Mouse (Mus musculus): ENCODE measurements at regions not wholly inside any gene's neighbourhood (a gene's known extent, or its start where the extent isn't known, plus 50 kb on each side); places are given as distances from the start of the nearest gene placed in this dataset.

DNA sequence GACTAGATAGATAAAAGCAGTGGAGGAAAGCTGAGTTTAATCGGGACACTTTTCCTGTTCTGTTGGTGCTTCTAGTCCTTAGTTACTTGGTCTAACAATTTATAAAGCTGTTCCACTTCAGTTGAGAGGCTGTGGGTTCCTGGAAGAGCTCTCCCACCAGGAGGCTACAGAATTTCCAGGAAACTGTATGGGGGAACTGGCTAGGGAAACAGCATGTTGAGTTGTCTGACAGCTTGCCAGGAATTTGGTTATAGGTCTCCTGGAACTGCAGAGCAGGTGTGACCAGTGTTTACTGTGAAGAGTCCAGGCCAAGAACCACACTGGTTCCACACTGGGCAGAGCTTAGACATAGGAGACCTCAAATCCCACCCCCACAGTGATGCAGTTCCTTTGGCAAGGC is 65.0 kb upstream of the Pik3cg start:
- H3K27me3 ChIP-seq (ENCODE audit: control insufficient read depth, insufficient read depth, low read depth, low read length), result no peaks in the 10 kb centered on the region
- 63% methylated on average over 1 of the region's 1 CpGs for WGBS (ENCODE audit: insufficient replicate concordance)
- H3K27ac ChIP-seq (ENCODE audit: low read length), result no peak overlapping the region
- no peak for ATAC-seq (ENCODE audit: low read depth)
- H3K4me3 ChIP-seq (ENCODE audit: low read depth, low read length), result no peak overlapping the region
- no peaks in the 10 kb centered on the region for H3K9me3 ChIP-seq (replicated peaks; ENCODE audit: control insufficient read depth, low read length)
- no peak overlapping the region for H3K4me2 ChIP-seq (ENCODE audit: low read depth, low read length)
- H3K36me3 ChIP-seq (ENCODE audit: control insufficient read depth, insufficient read depth), result no peaks in the 10 kb centered on the region
- no peak overlapping the region for H3K9ac ChIP-seq (ENCODE audit: low read depth, low read length)
- H3K4me1 ChIP-seq (ENCODE audit: control insufficient read depth, low read depth, low read length), result no peaks in the 10 kb centered on the region

GRCm38 (mm10) chr12:32279861-32280260 is 71.4 kb upstream of the Pik3cg start:
- no peak overlapping the region for H3K4me3 ChIP-seq (ENCODE audit: low read depth, low read length)
- H3K36me3 ChIP-seq (ENCODE audit: control insufficient read depth, insufficient read depth), result no peaks in the 10 kb centered on the region
- no peaks in the 10 kb centered on the region for H3K9me3 ChIP-seq (replicated peaks; ENCODE audit: control insufficient read depth, low read length)
- H3K9ac ChIP-seq (ENCODE audit: low read depth, low read length), result no peak overlapping the region
- no peak for ATAC-seq (ENCODE audit: low read depth)
- 67% methylated on average over 4 of the region's 4 CpGs for WGBS (ENCODE audit: insufficient replicate concordance)
- no peaks in the 10 kb centered on the region for H3K4me1 ChIP-seq (ENCODE audit: control insufficient read depth, low read depth, low read length)
- no peak overlapping the region for H3K27ac ChIP-seq (ENCODE audit: low read length)
- H3K4me2 ChIP-seq (ENCODE audit: low read depth, low read length), result no peak overlapping the region
- no peaks in the 10 kb centered on the region for H3K27me3 ChIP-seq (ENCODE audit: control insufficient read depth, insufficient read depth, low read depth, low read length)

- H3K9me3 ChIP-seq (replicated peaks; ENCODE audit: control insufficient read depth, low read length), result no peaks in the 10 kb centered on the region
- no peak overlapping the region for H3K4me3 ChIP-seq (ENCODE audit: low read depth, low read length)
- H3K4me2 ChIP-seq (ENCODE audit: low read depth, low read length), result no peak overlapping the region
- whole genome bisulfite sequencing (ENCODE audit: insufficient replicate concordance), result 83% methylated on average over 2 of the region's 2 CpGs
- no peaks in the 10 kb centered on the region for H3K36me3 ChIP-seq (ENCODE audit: control insufficient read depth, insufficient read depth)
- H3K27me3 ChIP-seq (ENCODE audit: control insufficient read depth, insufficient read depth, low read depth, low read length), result no peaks in the 10 kb centered on the region
- no peak overlapping the region for H3K27ac ChIP-seq (ENCODE audit: low read length)
- no peak for ATAC-seq (ENCODE audit: low read depth)
- no peak overlapping the region for H3K9ac ChIP-seq (ENCODE audit: low read depth, low read length)
- no peaks in the 10 kb centered on the region for H3K4me1 ChIP-seq (ENCODE audit: control insufficient read depth, low read depth, low read length)
These were observed 71.8 kb upstream of the Pik3cg start for GRCm38 (mm10) chr12:32280309-32280708.

DNA sequence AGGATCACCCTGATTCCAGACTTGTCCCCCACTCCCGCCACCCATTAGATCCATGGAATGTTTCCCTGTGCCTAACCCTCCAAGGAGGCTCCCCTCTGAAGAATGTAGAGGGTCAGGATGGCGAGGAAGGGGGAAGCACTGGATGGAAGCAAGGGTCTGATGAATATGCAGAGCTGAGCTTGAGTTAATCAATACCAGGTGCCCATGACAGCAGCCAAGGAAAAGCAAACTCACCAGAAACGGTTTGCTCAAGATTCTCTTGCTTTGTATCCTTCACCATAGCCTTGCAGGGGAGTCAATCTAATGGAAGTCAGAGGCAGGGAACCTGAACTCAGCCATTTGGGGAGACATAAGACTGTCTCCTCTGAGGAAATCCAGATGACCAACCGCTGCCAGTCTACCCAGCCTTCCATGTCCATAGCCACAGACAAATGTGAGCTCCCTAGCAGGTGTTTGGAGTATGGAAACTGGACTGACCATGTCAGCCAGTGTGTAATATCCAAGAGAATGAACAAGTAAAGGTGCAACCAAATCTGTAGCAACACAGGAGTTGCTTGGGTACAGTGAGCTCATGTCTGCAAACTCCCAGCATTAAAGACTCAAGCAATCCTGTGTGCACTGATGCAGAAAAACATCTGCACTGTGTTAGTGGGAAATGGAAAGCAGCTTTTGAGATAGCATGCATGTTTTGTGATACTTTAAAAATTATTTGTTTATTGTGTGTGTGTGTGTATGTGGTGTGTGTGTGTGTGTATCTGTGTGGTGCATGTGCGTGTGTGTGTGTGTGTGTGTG is 74.1 kb upstream of the Pik3cg start:
- no peaks in the 10 kb centered on the region for H3K9me3 ChIP-seq (replicated peaks; ENCODE audit: control insufficient read depth, low read length)
- H3K27ac ChIP-seq (ENCODE audit: low read length), result no peak overlapping the region
- ATAC-seq (ENCODE audit: low read depth), result no peak
- no peak overlapping the region for H3K4me3 ChIP-seq (ENCODE audit: low read depth, low read length)
- H3K27me3 ChIP-seq (ENCODE audit: control insufficient read depth, insufficient read depth, low read depth, low read length), result no peaks in the 10 kb centered on the region
- peaks cover 1% of the 10 kb centered on the region for H3K4me1 ChIP-seq (ENCODE audit: control insufficient read depth, low read depth, low read length)
- no peaks in the 10 kb centered on the region for H3K36me3 ChIP-seq (ENCODE audit: control insufficient read depth, insufficient read depth)
- H3K9ac ChIP-seq (ENCODE audit: low read depth, low read length), result no peak overlapping the region
- WGBS (ENCODE audit: insufficient replicate concordance), result 55% methylated on average over 5 of the region's 5 CpGs
- no peak overlapping the region for H3K4me2 ChIP-seq (ENCODE audit: low read depth, low read length)

DNA sequence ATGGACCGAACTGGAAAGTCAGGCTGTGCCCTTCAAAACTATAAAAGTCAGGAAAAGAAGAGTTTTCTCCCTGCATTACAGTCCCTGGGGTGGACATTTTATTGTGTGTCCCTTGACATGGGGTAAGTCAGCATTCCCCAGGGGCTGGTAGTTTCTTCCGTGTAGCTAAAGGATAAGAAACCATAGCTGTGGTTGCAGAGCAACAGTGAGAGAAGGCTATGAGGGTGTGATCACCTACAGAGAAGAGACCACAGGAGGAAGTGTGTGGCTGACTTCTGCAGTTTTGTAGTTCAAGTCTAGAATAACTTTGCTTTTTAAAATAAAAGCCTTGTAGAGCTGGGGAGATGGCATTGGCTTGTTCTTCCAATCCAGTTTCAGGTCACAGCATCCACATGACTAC is 76.6 kb upstream of the Pik3cg start:
- H3K9ac ChIP-seq (ENCODE audit: low read depth, low read length), result no peak overlapping the region
- H3K27me3 ChIP-seq (ENCODE audit: control insufficient read depth, insufficient read depth, low read depth, low read length), result no peaks in the 10 kb centered on the region
- peaks cover 4% of the 10 kb centered on the region for H3K4me1 ChIP-seq (ENCODE audit: control insufficient read depth, low read depth, low read length)
- 22% methylated on average over 2 of the region's 2 CpGs for WGBS (ENCODE audit: insufficient replicate concordance)
- H3K4me2 ChIP-seq (ENCODE audit: low read depth, low read length), result no peak overlapping the region
- H3K4me3 ChIP-seq (ENCODE audit: low read depth, low read length), result no peak overlapping the region
- H3K36me3 ChIP-seq (ENCODE audit: control insufficient read depth, insufficient read depth), result no peaks in the 10 kb centered on the region
- ATAC-seq (ENCODE audit: low read depth), result no peak
- H3K27ac ChIP-seq (ENCODE audit: low read length), result no peak overlapping the region
- no peaks in the 10 kb centered on the region for H3K9me3 ChIP-seq (replicated peaks; ENCODE audit: control insufficient read depth, low read length)

DNA sequence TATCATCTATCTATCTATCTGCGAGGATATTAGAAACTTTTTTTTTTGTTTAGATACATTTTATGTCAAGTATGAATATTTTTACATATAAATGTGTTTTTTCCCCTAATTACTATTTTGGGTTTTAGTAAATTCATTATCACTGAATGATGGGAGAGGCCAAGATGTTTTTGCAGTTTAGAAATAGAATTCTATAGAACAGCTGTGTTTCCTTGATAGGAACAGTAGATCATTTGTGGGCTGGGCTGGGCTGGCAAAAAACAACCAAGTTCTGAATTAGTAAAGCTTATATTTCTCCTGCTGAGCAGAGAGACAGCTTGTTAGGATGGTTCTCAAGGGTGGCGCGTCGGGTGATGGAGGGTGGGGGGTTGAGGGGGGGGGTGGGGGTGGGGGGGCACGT is 78.2 kb upstream of the Pik3cg start:
- H3K9me3 ChIP-seq (replicated peaks; ENCODE audit: control insufficient read depth, low read length), result no peaks in the 10 kb centered on the region
- no peak overlapping the region for H3K27ac ChIP-seq (ENCODE audit: low read length)
- no peaks in the 10 kb centered on the region for H3K36me3 ChIP-seq (ENCODE audit: control insufficient read depth, insufficient read depth)
- no peak overlapping the region for H3K9ac ChIP-seq (ENCODE audit: low read depth, low read length)
- H3K4me3 ChIP-seq (ENCODE audit: low read depth, low read length), result no peak overlapping the region
- ATAC-seq (ENCODE audit: low read depth), result no peak
- peaks cover 13% of the 10 kb centered on the region for H3K4me1 ChIP-seq (ENCODE audit: control insufficient read depth, low read depth, low read length)
- H3K4me2 ChIP-seq (ENCODE audit: low read depth, low read length), result no peak overlapping the region
- 16% methylated on average over 5 of the region's 5 CpGs for WGBS (ENCODE audit: insufficient replicate concordance)
- H3K27me3 ChIP-seq (ENCODE audit: control insufficient read depth, insufficient read depth, low read depth, low read length), result no peaks in the 10 kb centered on the region

GRCm38 (mm10) chr12:32291145-32291544 is 82.7 kb upstream of the Pik3cg start:
- WGBS (ENCODE audit: insufficient replicate concordance), result 58% methylated on average over 5 of the region's 5 CpGs
- no peak for ATAC-seq (ENCODE audit: low read depth)
- peak overlapping the region; percentile 26; the same call in 1 of the 2 replicates for H3K9ac ChIP-seq (ENCODE audit: low read depth, low read length)
- peak overlapping the region; percentile 64; the same call in 1 of the 2 replicates for H3K4me2 ChIP-seq (ENCODE audit: low read depth, low read length)
- H3K9me3 ChIP-seq (replicated peaks; ENCODE audit: control insufficient read depth, low read length), result no peaks in the 10 kb centered on the region
- H3K4me3 ChIP-seq (ENCODE audit: low read depth, low read length), result no peak overlapping the region
- no peaks in the 10 kb centered on the region for H3K27me3 ChIP-seq (ENCODE audit: control insufficient read depth, insufficient read depth, low read depth, low read length)
- H3K27ac ChIP-seq (ENCODE audit: low read length), result peak overlapping the region; percentile 77; the same call in 1 of the 2 replicates
- H3K4me1 ChIP-seq (ENCODE audit: control insufficient read depth, low read depth, low read length), result peaks cover 21% of the 10 kb centered on the region
- no peaks in the 10 kb centered on the region for H3K36me3 ChIP-seq (ENCODE audit: control insufficient read depth, insufficient read depth)

DNA sequence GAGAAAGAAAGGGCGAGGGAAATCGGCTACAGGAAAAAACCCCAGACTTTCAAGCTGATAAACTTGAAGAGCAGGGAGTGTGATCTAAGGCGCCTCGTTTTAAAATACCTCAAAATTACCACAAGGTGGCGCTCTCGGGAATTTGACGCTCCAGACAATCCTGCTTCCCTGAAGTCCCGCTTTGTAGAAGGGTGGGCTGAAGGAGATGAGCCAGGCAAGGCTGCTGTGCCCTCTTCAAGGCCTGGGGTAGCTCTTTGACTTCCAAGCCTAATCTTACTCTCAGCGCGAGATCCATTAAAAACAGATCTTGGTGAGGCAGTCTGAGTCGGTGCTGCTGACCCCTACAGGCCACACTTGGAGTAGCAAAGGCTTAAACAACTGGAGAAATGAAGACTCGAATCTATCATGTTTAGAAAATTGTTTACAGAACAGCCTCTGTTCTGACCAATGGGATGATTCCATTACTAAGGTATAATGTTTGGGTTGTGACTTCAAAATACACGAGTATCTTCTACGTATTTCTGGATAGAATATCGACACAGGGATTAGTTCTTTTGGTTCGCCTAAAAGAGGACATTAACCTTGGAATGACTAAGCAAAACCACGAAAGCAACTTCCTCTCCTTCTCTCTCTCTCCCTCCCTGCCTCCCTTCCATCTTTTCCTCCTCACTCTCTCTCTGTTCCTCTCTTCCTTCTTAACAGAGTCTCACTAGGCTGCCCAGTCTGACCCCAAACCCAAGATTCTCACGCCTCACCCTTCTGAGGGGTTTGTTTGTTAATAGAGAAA is 83.7 kb upstream of the Pik3cg start:
- WGBS (ENCODE audit: insufficient replicate concordance), result 7% methylated on average over 18 of the region's 18 CpGs
- Histone ChIP-seq H3K9me3 (replicated peaks; ENCODE audit: control insufficient read depth, low read length) (no peaks in the 10 kb centered on the region), H3K36me3 (ENCODE audit: control insufficient read depth, insufficient read depth) (no peaks in the 10 kb centered on the region), H3K27me3 (ENCODE audit: control insufficient read depth, insufficient read depth, low read depth, low read length) (no peaks in the 10 kb centered on the region), H3K27ac (ENCODE audit: low read length) (peak overlapping the region; percentile 77), H3K4me1 (ENCODE audit: control insufficient read depth, low read depth, low read length) (peaks cover 21% of the 10 kb centered on the region), H3K4me2 (ENCODE audit: low read depth, low read length) (peak overlapping the region; percentile 64), H3K9ac (ENCODE audit: low read depth, low read length) (peak overlapping the region; percentile 58), H3K4me3 (ENCODE audit: low read depth, low read length) (peak overlapping the region; percentile 52)
- ATAC-seq (ENCODE audit: low read depth), result peak; percentile 83

DNA sequence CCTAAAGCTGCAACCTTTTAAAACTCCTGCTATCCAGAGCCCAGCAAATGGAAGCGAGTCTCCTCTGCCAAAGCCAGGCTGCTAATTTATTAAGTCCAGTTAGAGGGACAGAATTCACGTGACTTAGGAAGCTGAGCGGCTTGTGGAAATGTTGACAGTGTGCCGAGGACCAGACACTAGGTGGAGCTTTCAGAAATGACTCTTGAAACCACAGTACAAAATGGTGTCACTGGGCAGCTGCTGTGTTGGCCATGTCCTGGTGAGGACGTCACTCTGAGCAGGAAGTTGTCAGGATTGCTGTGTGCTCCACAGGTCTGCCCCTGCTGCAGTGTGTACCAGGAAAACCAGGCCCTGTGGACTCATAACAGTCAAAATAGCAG is 84.3 kb upstream of the Pik3cg start:
- peak; percentile 50 for ATAC-seq (ENCODE audit: low read depth)
- Histone ChIP-seq H3K9ac (ENCODE audit: low read depth, low read length) (peak overlapping the region; percentile 29), H3K27ac (ENCODE audit: low read length) (peak overlapping the region; percentile 77), H3K9me3 (replicated peaks; ENCODE audit: control insufficient read depth, low read length) (no peaks in the 10 kb centered on the region), H3K4me3 (ENCODE audit: low read depth, low read length) (no peak overlapping the region), H3K36me3 (ENCODE audit: control insufficient read depth, insufficient read depth) (no peaks in the 10 kb centered on the region), H3K4me2 (ENCODE audit: low read depth, low read length) (peak overlapping the region; percentile 64), H3K27me3 (ENCODE audit: control insufficient read depth, insufficient read depth, low read depth, low read length) (no peaks in the 10 kb centered on the region), H3K4me1 (ENCODE audit: control insufficient read depth, low read depth, low read length) (peaks cover 18% of the 10 kb centered on the region)
- WGBS (ENCODE audit: insufficient replicate concordance), result 31% methylated on average over 5 of the region's 5 CpGs
